Mouse (Mus musculus) lung, postnatal 0 days (tissue): Measurements from ENCODE around the gene 6430531B16Rik. TPM values are rescaled to one million over a fixed set of nuclear protein-coding genes. Genes with fewer than 3 reads are reported as not detected.

Source experiments
- ATAC-seq: fragments of 200-750 bp; cut with Nextera tagmentation; 2 replicates; pipeline ENCODE4 v1.8.0; 2017; ENCODE audit warnings: moderate library complexity
- DNase-seq: peaks from one replicate; pipeline ENCODE4 v3.0.0-alpha.2; 2016; ENCODE audit warnings: low spot score
- H3K27ac ChIP-seq: fragments of 300-500 bp; sonication (generic); 2 replicates; pipeline ENCODE4 v1.5.1; 2014; ENCODE audit warnings: antibody characterized with exemption, mild to moderate bottlenecking, low read length, mixed read lengths
- H3K27me3 ChIP-seq: fragments of 300-500 bp; sonication (generic); replicated peaks from 2 replicates; pipeline ENCODE4 v1.6.1; 2014; ENCODE audit warnings: low read length, mixed read lengths; ENCODE audit not compliant: insufficient read depth
- H3K36me3 ChIP-seq: fragments of 300-500 bp; sonication (generic); 2 replicates; pipeline ENCODE4 v1.6.1; 2014; ENCODE audit warnings: low read length, mixed read lengths; ENCODE audit not compliant: insufficient read depth
- H3K4me1 ChIP-seq: fragments of 300-500 bp; sonication (generic); 2 replicates; pipeline ENCODE4 v1.6.1; 2014; ENCODE audit warnings: antibody characterized with exemption, low read depth, low read length, mixed read lengths; ENCODE audit not compliant: insufficient read depth
- H3K4me2 ChIP-seq: fragments of 300-500 bp; sonication (generic); replicated peaks from 2 replicates; pipeline ENCODE4 v1.6.1; 2014; ENCODE audit warnings: low read depth, mild to moderate bottlenecking, low read length, moderate library complexity, mixed read lengths
- H3K4me3 ChIP-seq: fragments of 300-500 bp; sonication (generic); 2 replicates; pipeline ENCODE4 v1.5.1; 2014; ENCODE audit warnings: low read depth, low read length
- H3K9ac ChIP-seq: fragments of 300-500 bp; sonication (generic); replicated peaks from 2 replicates; pipeline ENCODE4 v1.6.1; 2014; ENCODE audit warnings: low read depth, mild to moderate bottlenecking
- H3K9me3 ChIP-seq: fragments of 300-500 bp; sonication (generic); 2 replicates; pipeline ENCODE4 v1.6.1; 2016; ENCODE audit warnings: low read length, mixed read lengths
- CTCF ChIP-seq: IDR thresholded peaks from 2 replicates; pipeline ENCODE4 v1.5.1; 2016; ENCODE audit warnings: antibody characterized with exemption, mild to moderate bottlenecking
- EP300 ChIP-seq: IDR thresholded peaks from 2 replicates; pipeline ENCODE4 v1.6.1; 2016; ENCODE audit warnings: antibody characterized with exemption, mild to moderate bottlenecking, control low read depth
- WGBS: fragments of 180-500 bp; shearing (Covaris S2); extraction: QIAGEN DNeasy Blood & Tissue Kit; methylation state at CpG from one replicate; pipeline ENCODE4 v1.1.7; 2014; 5-methylcytosine and 5-hydroxymethylcytosine counted together
- polyA plus RNA-seq: library from polyadenylated mRNA; unstranded; fragments of >200 nt; fragmentation: Nextera tagmentation; extraction: Ambion mirVana; gene quantifications from 2 replicates; pipeline ENCODE4 v1.2.1, GENCODE M21; 2015

Gene 6430531B16Rik
- polyA plus RNA-seq, 1 experiment from 2014 or later = 5.6 TPM

- Histone ChIP-seq H3K27me3 (peaks cover 22% of the 10 kb centered on the region), H3K4me3 (no peak overlapping the region), H3K27ac (no peak overlapping the region), H3K4me2 (no peak overlapping the region), H3K9me3 (no peaks in the 10 kb centered on the region), H3K4me1 (no peaks in the 10 kb centered on the region; the same call in 1 of the 2 replicates), H3K9ac (no peak overlapping the region), H3K36me3 (no peaks in the 10 kb centered on the region)
- ATAC-seq (no peak), DNase-seq (no peak)
- WGBS = 23% methylated on average over 5 of the region's 5 CpGs
- no peak for TF ChIP-seq CTCF
Observed at GRCm38 (mm10) chr7:139945516-139945915, 33.0 kb downstream of the 6430531B16Rik start.

GRCm38 (mm10) chr7:139944291-139945240 is 34.0 kb downstream of the 6430531B16Rik start:
- H3K9ac ChIP-seq = no peak overlapping the region
- ATAC-seq (0 out of 2 replicates have a peak, but pooled peaks have one; percentile 6), DNase-seq (no peak)
- no peaks in the 10 kb centered on the region for H3K9me3 ChIP-seq
- no peaks in the 10 kb centered on the region; the same call in 1 of the 2 replicates for H3K4me1 ChIP-seq
- 5% methylated on average over 68 of the region's 68 CpGs for WGBS
- no peak for TF ChIP-seq CTCF
- TF ChIP-seq EP300 = no peak
- peak overlapping the region; percentile 46 for H3K4me2 ChIP-seq
- H3K4me3 ChIP-seq = peak overlapping the region; percentile 24
- H3K27ac ChIP-seq = no peak overlapping the region
- H3K36me3 ChIP-seq = no peaks in the 10 kb centered on the region
- peaks cover 22% of the 10 kb centered on the region for H3K27me3 ChIP-seq

GRCm38 (mm10) chr7:139943674-139944281 is 34.8 kb downstream of the 6430531B16Rik start, which contains the start of gene Utf1:
Utf1 (plus strand) TSS chr7:139943789.
- WGBS = 3% methylated on average over 50 of the region's 59 CpGs
- TF ChIP-seq EP300 (no peak), CTCF (no peak)
- H3K36me3 ChIP-seq = no peaks in the 10 kb centered on the region
- DNase-seq (peak; percentile 68), ATAC-seq (peak; percentile 56)
- no peak within 1 kb of the TSS for H3K27ac ChIP-seq
- peaks cover 22% of the 10 kb centered on the region for H3K27me3 ChIP-seq
- H3K9me3 ChIP-seq = no peaks in the 10 kb centered on the region
- peak within 1 kb of the TSS; percentile 46 for H3K4me2 ChIP-seq
- H3K9ac ChIP-seq = no peak within 1 kb of the TSS
- peak within 1 kb of the TSS; percentile 24 for H3K4me3 ChIP-seq
- H3K4me1 ChIP-seq = no peaks in the 10 kb centered on the region; the same call in 1 of the 2 replicates

- TF ChIP-seq EP300 (no peak), CTCF (no peak)
- Histone ChIP-seq H3K4me1 (no peaks in the 10 kb centered on the region; the same call in 1 of the 2 replicates), H3K4me2 (no peak overlapping the region), H3K4me3 (no peak overlapping the region), H3K27ac (no peak overlapping the region), H3K36me3 (no peaks in the 10 kb centered on the region), H3K9me3 (no peaks in the 10 kb centered on the region), H3K27me3 (peaks cover 22% of the 10 kb centered on the region), H3K9ac (no peak overlapping the region)
- ATAC-seq = no peak
- 60% methylated on average over 16 of the region's 16 CpGs for WGBS
- DNase-seq = no peak
Observed at GRCm38 (mm10) chr7:139940476-139941209, 37.9 kb downstream of the 6430531B16Rik start.

GRCm38 (mm10) chr7:139937810-139938209 is 40.7 kb downstream of the 6430531B16Rik start:
- H3K27ac ChIP-seq = no peak overlapping the region
- TF ChIP-seq EP300 (no peak), CTCF (no peak)
- H3K9me3 ChIP-seq = no peaks in the 10 kb centered on the region
- ATAC-seq (no peak), DNase-seq (no peak)
- no peak overlapping the region for H3K9ac ChIP-seq
- no peaks in the 10 kb centered on the region for H3K36me3 ChIP-seq
- no peaks in the 10 kb centered on the region for H3K4me1 ChIP-seq
- H3K4me2 ChIP-seq = no peak overlapping the region
- WGBS = 47% methylated on average over 5 of the region's 5 CpGs
- no peak overlapping the region for H3K4me3 ChIP-seq
- peaks cover 2% of the 10 kb centered on the region; the same call in 1 of the 2 replicates for H3K27me3 ChIP-seq

- H3K4me2 ChIP-seq = no peak overlapping the region
- DNase-seq (no peak), ATAC-seq (no peak)
- no peak overlapping the region for H3K4me3 ChIP-seq
- no peaks in the 10 kb centered on the region for H3K36me3 ChIP-seq
- no peak overlapping the region for H3K9ac ChIP-seq
- H3K27ac ChIP-seq = no peak overlapping the region
- H3K4me1 ChIP-seq = no peaks in the 10 kb centered on the region
- TF ChIP-seq CTCF = no peak
- no peak for TF ChIP-seq EP300
- H3K9me3 ChIP-seq = no peaks in the 10 kb centered on the region
- no peaks in the 10 kb centered on the region; the same call in 1 of the 2 replicates for H3K27me3 ChIP-seq
- 45% methylated on average over 3 of the region's 3 CpGs for WGBS
Observed at GRCm38 (mm10) chr7:139937138-139937537, 41.4 kb downstream of the 6430531B16Rik start.
